Mouse (Mus musculus) intestine, embryonic 16.5 days (tissue): Measurements from ENCODE around the gene Creb3l2. TPM values are rescaled to one million over a fixed set of nuclear protein-coding genes. Genes with fewer than 3 reads are reported as not detected.

ENCODE experiments used
- ATAC-seq: fragments of 200-750 bp; cut with Nextera tagmentation; 2 replicates; pipeline ENCODE4 v1.8.0; 2017; ENCODE audit warnings: moderate TSS enrichment, moderate library complexity
- H3K27ac ChIP-seq: fragments of 300-500 bp; sonication (generic); 2 replicates; pipeline ENCODE4 v1.5.1; 2014; ENCODE audit warnings: mild to moderate bottlenecking, low read length
- H3K27me3 ChIP-seq: fragments of 300-500 bp; sonication (generic); replicated peaks from 2 replicates; pipeline ENCODE4 v1.6.1; 2014; ENCODE audit warnings: low read length, control low read depth, mixed read lengths; ENCODE audit not compliant: control insufficient read depth, insufficient read depth
- H3K36me3 ChIP-seq: fragments of 300-500 bp; sonication (generic); 2 replicates; pipeline ENCODE4 v1.6.1; 2014; ENCODE audit warnings: low read length, control low read depth; ENCODE audit not compliant: control insufficient read depth, insufficient read depth
- H3K4me1 ChIP-seq: fragments of 300-500 bp; sonication (generic); 2 replicates; pipeline ENCODE4 v1.6.1; 2014; ENCODE audit warnings: low read length, control low read depth, mixed read lengths; ENCODE audit not compliant: control insufficient read depth, insufficient read depth
- H3K4me2 ChIP-seq: fragments of 300-500 bp; sonication (generic); 2 replicates; pipeline ENCODE4 v1.6.1; 2014; ENCODE audit warnings: low read depth, low read length, control low read depth
- H3K4me3 ChIP-seq: fragments of 300-500 bp; sonication (generic); 2 replicates; pipeline ENCODE4 v1.5.1; 2014; ENCODE audit warnings: mild to moderate bottlenecking, low read length
- H3K9ac ChIP-seq: fragments of 300-500 bp; sonication (generic); 2 replicates; pipeline ENCODE4 v1.6.1; 2014; ENCODE audit warnings: low read depth, low read length
- H3K9me3 ChIP-seq: fragments of 300-500 bp; sonication (generic); 2 replicates; pipeline ENCODE4 v1.6.1; 2016; ENCODE audit warnings: low read length, control low read depth; ENCODE audit not compliant: control insufficient read depth
- WGBS: fragments of 180-500 bp; shearing (Covaris S2); extraction: QIAGEN DNeasy Blood & Tissue Kit; methylation state at CpG from one replicate; pipeline ENCODE4 v1.1.7; 2014; 5-methylcytosine and 5-hydroxymethylcytosine counted together
- polyA plus RNA-seq: library from polyadenylated mRNA; unstranded; fragments of >200 nt; fragmentation: Nextera tagmentation; extraction: Ambion mirVana; gene quantifications from 2 replicates; pipeline ENCODE4 v1.2.1, GENCODE M21; 2015

Creb3l2 gene
- polyA plus RNA-seq, 1 experiment from 2014 or later: 13.4 TPM

- peak overlapping the region; percentile 76 for H3K27ac ChIP-seq
- H3K4me1 ChIP-seq: peaks cover 4% of the 10 kb centered on the region
- peak; percentile 62 for ATAC-seq
- H3K9me3 ChIP-seq: no peaks in the 10 kb centered on the region
- no peaks in the 10 kb centered on the region for H3K36me3 ChIP-seq
- H3K27me3 ChIP-seq: no peaks in the 10 kb centered on the region
- 16% methylated on average over 17 of the region's 17 CpGs for WGBS
- H3K4me3 ChIP-seq: peak overlapping the region; percentile 1; the same call in 1 of the 2 replicates
- H3K4me2 ChIP-seq: peak overlapping the region; percentile 33; the same call in 1 of the 2 replicates
- no peak overlapping the region for H3K9ac ChIP-seq
These were observed 87.3 kb downstream of the Creb3l2 start for GRCm38 (mm10) chr6:37354449-37355179.

- H3K9me3 ChIP-seq: no peaks in the 10 kb centered on the region
- H3K4me2 ChIP-seq: no peak overlapping the region
- H3K27ac ChIP-seq: no peak overlapping the region
- H3K9ac ChIP-seq: no peak overlapping the region
- no peaks in the 10 kb centered on the region for H3K36me3 ChIP-seq
- H3K4me1 ChIP-seq: peaks cover 4% of the 10 kb centered on the region
- no peaks in the 10 kb centered on the region for H3K27me3 ChIP-seq
- 81% methylated on average over 9 of the region's 9 CpGs for WGBS
- H3K4me3 ChIP-seq: no peak overlapping the region
- no peak for ATAC-seq
These were observed 88.3 kb downstream of the Creb3l2 start for GRCm38 (mm10) chr6:37353616-37354015.

- peaks cover 4% of the 10 kb centered on the region for H3K4me1 ChIP-seq
- H3K9ac ChIP-seq: no peak overlapping the region
- H3K27me3 ChIP-seq: no peaks in the 10 kb centered on the region
- ATAC-seq: peak; percentile 72; the same call in 1 of the 2 replicates
- H3K4me2 ChIP-seq: no peak overlapping the region
- H3K4me3 ChIP-seq: no peak overlapping the region
- 24% methylated on average over 10 of the region's 10 CpGs for WGBS
- no peaks in the 10 kb centered on the region for H3K36me3 ChIP-seq
- H3K27ac ChIP-seq: no peak overlapping the region
- H3K9me3 ChIP-seq: no peaks in the 10 kb centered on the region
These were observed 90.1 kb downstream of the Creb3l2 start for GRCm38 (mm10) chr6:37351731-37352380.

GRCm38 (mm10) chr6:37350315-37350714 is 91.6 kb downstream of the Creb3l2 start:
- Histone ChIP-seq H3K27me3 (no peaks in the 10 kb centered on the region), H3K4me1 (peaks cover 4% of the 10 kb centered on the region), H3K4me2 (no peak overlapping the region), H3K9ac (no peak overlapping the region), H3K27ac (no peak overlapping the region), H3K36me3 (no peaks in the 10 kb centered on the region), H3K4me3 (no peak overlapping the region), H3K9me3 (no peaks in the 10 kb centered on the region)
- 82% methylated on average over 8 of the region's 8 CpGs for WGBS
- no peak for ATAC-seq

- no peaks in the 10 kb centered on the region for H3K36me3 ChIP-seq
- WGBS: 72% methylated on average over 5 of the region's 5 CpGs
- H3K4me3 ChIP-seq: no peak overlapping the region
- no peak overlapping the region for H3K9ac ChIP-seq
- H3K9me3 ChIP-seq: no peaks in the 10 kb centered on the region
- no peak overlapping the region for H3K4me2 ChIP-seq
- H3K4me1 ChIP-seq: no peaks in the 10 kb centered on the region
- H3K27ac ChIP-seq: no peak overlapping the region
- no peak for ATAC-seq
- no peaks in the 10 kb centered on the region for H3K27me3 ChIP-seq
These were observed 94.3 kb downstream of the Creb3l2 start for GRCm38 (mm10) chr6:37347606-37348005.

GRCm38 (mm10) chr6:37338055-37338454 is 103.9 kb downstream of the Creb3l2 start:
- whole genome bisulfite sequencing: 90% methylated on average over 5 of the region's 5 CpGs
- Histone ChIP-seq H3K9me3 (no peaks in the 10 kb centered on the region), H3K4me3 (no peak overlapping the region), H3K27me3 (no peaks in the 10 kb centered on the region), H3K4me2 (no peak overlapping the region), H3K9ac (no peak overlapping the region), H3K27ac (no peak overlapping the region), H3K36me3 (peaks cover 9% of the 10 kb centered on the region; the same call in 1 of the 2 replicates), H3K4me1 (no peaks in the 10 kb centered on the region)
- no peak for ATAC-seq

- no peak for ATAC-seq
- Histone ChIP-seq H3K36me3 (peaks cover 9% of the 10 kb centered on the region; the same call in 1 of the 2 replicates), H3K27ac (0 out of 2 replicates have a peak overlapping the region, but pooled peaks have one; percentile 7), H3K9me3 (no peaks in the 10 kb centered on the region), H3K4me3 (no peak overlapping the region), H3K4me1 (no peaks in the 10 kb centered on the region), H3K4me2 (no peak overlapping the region), H3K27me3 (no peaks in the 10 kb centered on the region), H3K9ac (no peak overlapping the region)
- WGBS: 31% methylated on average over 5 of the region's 5 CpGs
These were observed 105.1 kb downstream of the Creb3l2 start for GRCm38 (mm10) chr6:37336831-37337260.

- ATAC-seq: no peak
- peaks cover 9% of the 10 kb centered on the region; the same call in 1 of the 2 replicates for H3K36me3 ChIP-seq
- H3K9ac ChIP-seq: no peak overlapping the region
- H3K4me1 ChIP-seq: no peaks in the 10 kb centered on the region
- 69% methylated on average over 7 of the region's 7 CpGs for WGBS
- H3K4me2 ChIP-seq: no peak overlapping the region
- H3K27ac ChIP-seq: no peak overlapping the region
- no peaks in the 10 kb centered on the region for H3K27me3 ChIP-seq
- no peak overlapping the region for H3K4me3 ChIP-seq
- H3K9me3 ChIP-seq: no peaks in the 10 kb centered on the region
These were observed 105.6 kb downstream of the Creb3l2 start for GRCm38 (mm10) chr6:37336381-37336780.

GRCm38 (mm10) chr6:37332846-37333245 is 109.1 kb downstream of the Creb3l2 start:
- ATAC-seq: no peak

More at GRCm38 (mm10) chr6:37332846-37333245, 109.1 kb downstream of the Creb3l2 start:
- Histone ChIP-seq H3K4me1 (no peaks in the 10 kb centered on the region), H3K9ac (no peak overlapping the region), H3K36me3 (peaks cover 7% of the 10 kb centered on the region; the same call in 1 of the 2 replicates), H3K9me3 (no peaks in the 10 kb centered on the region), H3K4me3 (no peak overlapping the region), H3K27ac (no peak overlapping the region), H3K4me2 (no peak overlapping the region), H3K27me3 (no peaks in the 10 kb centered on the region)
- 51% methylated on average over 10 of the region's 10 CpGs for WGBS
